Mouse (Mus musculus) olfactory bulb, adult 2 months (tissue): ENCODE measurements around the gene Ndrg4.

Source experiments
- CTCF ChIP-seq: fragments of 200-500 bp; IDR thresholded peaks from 2 replicates; pipeline ENCODE4 v1.5.1; 2012; ENCODE audit warnings: low read depth, mild to moderate bottlenecking, low read length, moderate library complexity; ENCODE audit not compliant: insufficient read depth
- POLR2A ChIP-seq: fragments of 200-500 bp; IDR thresholded peaks from 2 replicates; pipeline ENCODE4 v1.6.1; 2012; ENCODE audit warnings: mild to moderate bottlenecking, low read depth, low read length, moderate library complexity; ENCODE audit not compliant: insufficient read depth

GRCm38 (mm10) chr8:95661575-95661974 lies 15.2 kb upstream of the Ndrg4 start:
- no peak for TF ChIP-seq CTCF
- TF ChIP-seq POLR2A: no peak
